Mouse (Mus musculus): ENCODE measurements around the gene Wasf2.

GRCm38 (mm10) chr4:133174361-133174760 lies 44.1 kb downstream of the Wasf2 start:
- TF ChIP-seq CTCF (IDR thresholded peaks at IDR 0.05; ENCODE audit: extremely low read depth, insufficient read depth, low read length) (no peak), POLR2A (IDR thresholded peaks at IDR 0.05; ENCODE audit: extremely low read depth, insufficient read depth, low read length) (no peak)

Data from cortical plate, adult 2 months (tissue).